Mouse (Mus musculus) brain, embryonic 14.5 days (tissue): ENCODE results near the gene Alkal2.

ENCODE experiments used
- CTCF ChIP-seq: fragments of 200-500 bp; IDR thresholded peaks from 2 replicates; pipeline ENCODE4 v1.5.1; 2012; ENCODE audit warnings: inconsistent platforms, mild to moderate bottlenecking, moderate library complexity, borderline replicate concordance; ENCODE audit not compliant: insufficient read depth, insufficient read length; ENCODE audit errors: extremely low read depth
- POLR2A ChIP-seq: fragments of 200-500 bp; IDR thresholded peaks from 2 replicates; pipeline ENCODE4 v1.6.1; 2012; ENCODE audit warnings: mild to moderate bottlenecking, inconsistent platforms, borderline replicate concordance; ENCODE audit not compliant: poor library complexity, insufficient read depth, insufficient read length, severe bottlenecking; ENCODE audit errors: extremely low read depth

DNA sequence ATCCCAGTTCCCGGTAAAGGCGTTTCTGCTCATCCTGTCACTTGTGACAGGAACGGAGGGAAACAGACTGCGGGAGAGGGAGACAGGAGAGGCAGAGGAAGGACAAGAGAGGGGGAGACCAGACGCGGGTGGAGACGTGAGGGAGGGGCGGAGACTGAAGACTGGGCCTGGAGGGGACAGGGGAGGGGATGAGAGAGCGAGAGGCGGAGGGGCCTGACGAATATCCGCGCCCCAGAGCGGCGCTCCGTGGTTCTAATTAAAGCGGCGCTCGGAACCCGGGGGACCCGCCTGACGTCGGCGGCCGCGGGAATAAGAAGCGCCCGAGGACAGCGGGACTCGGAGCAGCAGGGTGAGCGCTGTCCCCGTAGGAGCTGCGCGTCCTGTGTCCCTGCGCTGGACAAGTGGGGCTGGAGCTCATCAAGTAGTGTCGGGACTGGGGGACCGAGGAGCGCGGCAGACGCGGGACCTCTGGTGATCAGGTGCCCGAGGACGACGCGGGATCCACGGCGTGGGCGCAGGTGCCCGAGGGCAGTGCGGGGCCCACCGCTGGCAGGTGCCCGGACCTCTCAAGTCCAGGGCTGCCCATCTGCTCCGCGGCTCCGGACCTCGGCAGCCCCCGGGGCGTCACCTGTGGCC is at the start of gene Alkal2:
- TF ChIP-seq CTCF (no peak), POLR2A (no peak)
